Mouse (Mus musculus) megakaryocyte, embryonic 14.5 days (primary cell): ENCODE data around the gene Smyd3.

Experiments used
- FLI1 ChIP-seq: IDR thresholded peaks from 2 replicates; pipeline ENCODE4 v1.6.1; 2012; ENCODE audit warnings: low read length, inconsistent platforms, mixed read lengths
- GATA1 ChIP-seq: IDR thresholded peaks from 3 replicates; pipeline ENCODE4 v1.6.1; 2012; ENCODE audit warnings: mixed read lengths, low read length, inconsistent platforms, borderline replicate concordance

DNA sequence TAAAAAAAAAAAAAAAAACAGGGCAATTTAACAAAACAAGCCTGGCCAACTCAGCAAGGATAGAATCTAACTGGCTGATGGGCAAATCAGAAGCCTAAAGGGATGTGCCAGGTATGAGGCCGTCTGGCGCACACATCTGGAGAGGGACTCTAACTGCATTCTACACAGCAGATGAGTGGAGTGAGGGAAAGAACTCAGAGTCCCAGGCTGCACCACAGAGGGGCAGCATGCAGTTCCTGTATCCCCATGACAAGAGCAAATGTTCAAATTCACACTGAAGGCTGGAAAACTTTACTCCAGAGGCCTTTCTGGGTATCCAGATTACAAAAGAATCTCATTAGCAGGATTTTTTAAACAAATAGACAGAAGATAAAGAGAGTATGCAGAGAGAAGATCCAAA is 366.6 kb downstream of the Smyd3 start:
- TF ChIP-seq GATA1 (no peak), FLI1 (no peak)
